Mouse (Mus musculus): ENCODE results near the gene 9430097D07Rik.

The 9430097D07Rik gene

GRCm38 (mm10) chr2:32534733-32535471, 40.6 kb downstream of the 9430097D07Rik start, which contains the start of gene Fam102a:
Gene Fam102a, plus strand, starts transcription at chr2:32535332.
- DNase-seq (ENCODE audit: low read depth, low spot score), result peak; percentile 95

GRCm38 (mm10) chr2:32534061-32534732, 41.3 kb downstream of the 9430097D07Rik start:
- DNase-seq (ENCODE audit: low read depth, low spot score), result peak; percentile 62

GRCm38 (mm10) chr2:32533163-32533562, 42.3 kb downstream of the 9430097D07Rik start:
- no peak for DNase-seq (ENCODE audit: low read depth, low spot score)

GRCm38 (mm10) chr2:32530479-32530878, 45.0 kb downstream of the 9430097D07Rik start:
- no peak for DNase-seq (ENCODE audit: low read depth, low spot score)

- no peak for DNase-seq (ENCODE audit: low read depth, low spot score)
These were observed 47.2 kb downstream of the 9430097D07Rik start for GRCm38 (mm10) chr2:32528326-32528725.

- peak; percentile 35 for DNase-seq (ENCODE audit: low read depth, low spot score)
These were observed 48.0 kb downstream of the 9430097D07Rik start for GRCm38 (mm10) chr2:32527468-32527966.

- no peak for DNase-seq (ENCODE audit: low read depth, low spot score)
These were observed 49.7 kb downstream of the 9430097D07Rik start for GRCm38 (mm10) chr2:32525816-32526215.

GRCm38 (mm10) chr2:32524536-32525031, 50.9 kb downstream of the 9430097D07Rik start:
- DNase-seq (ENCODE audit: low read depth, low spot score), result no peak
